Mouse (Mus musculus) telencephalon, adult 2 months (tissue): ENCODE results near the gene Vmn1r7.
"Not testable (repeated sequence)": the region's sequence is repeated elsewhere in the genome, so short reads cannot be mapped to it uniquely, and the experiment has no call there.

Experiments
- DNase-seq: peaks from one replicate; pipeline ENCODE4 v3.0.0-alpha.2; 2011; ENCODE audit warnings: low read depth, low spot score

Gene Vmn1r7

GRCm38 (mm10) chr6:57025224-57025623 lies at the start of gene Vmn1r7:
Gene Vmn1r7 (minus strand): TSS chr6:57025324.
- DNase-seq = not testable (repeated sequence)

GRCm38 (mm10) chr6:57066487-57066886 lies 41.4 kb upstream of the Vmn1r7 start, which contains the start of gene Vmn1r9:
Gene Vmn1r9 (plus strand): TSS chr6:57066787.
- DNase-seq = no peak

- DNase-seq = no peak
These were observed 38.6 kb upstream of the Vmn1r7 start for GRCm38 (mm10) chr6:57063730-57064129.

- no peak for DNase-seq
These were observed 9.6 kb upstream of the Vmn1r7 start for GRCm38 (mm10) chr6:57034674-57035073.

GRCm38 (mm10) chr6:57031984-57032383 lies 6.9 kb upstream of the Vmn1r7 start, which contains the start of gene Vmn1r8:
Gene Vmn1r8 (plus strand): TSS chr6:57032284.
- no peak for DNase-seq

- DNase-seq = no peak
These were observed 28.2 kb downstream of the Vmn1r7 start, which contains the start of gene Vmn1r6 for GRCm38 (mm10) chr6:56996943-56997342. Gene Vmn1r6 (plus strand): TSS chr6:56997243.
